Mouse (Mus musculus) gastrocnemius, postnatal 14 days (tissue): ENCODE measurements around the gene E130218I03Rik. TPM values are rescaled to one million over a fixed set of nuclear protein-coding genes. Genes with fewer than 3 reads are reported as not detected.

Source experiments
- DNase-seq: peaks from one replicate; pipeline ENCODE4 v3.0.0; 2021; ENCODE audit warnings: mixed read lengths
- intact Hi-C: fragments of 180-260 bp; cut with DNase I; formaldehyde crosslinking; loops from one replicate; pipeline ENCODE4 v1.15.1; 2025; ENCODE audit warnings: low total_unique reads
- total RNA-seq, 2 experiments: library from RNA; stranded (reverse); gene quantifications; 2 replicates each; pipeline ENCODE4 v1.2.3; 2021

Gene E130218I03Rik
- total RNA-seq, 2 experiments from 2014 or later = not detected

GRCm38 (mm10) chr4:134272731-134273416 lies 29.4 kb downstream of the E130218I03Rik start:
- intact Hi-C loops = no loop called here
- DNase-seq = no peak

- intact Hi-C loops = no loop called here
These were observed 30.2 kb downstream of the E130218I03Rik start for GRCm38 (mm10) chr4:134273417-134274345.

GRCm38 (mm10) chr4:134284942-134285341 lies 41.5 kb downstream of the E130218I03Rik start:
- no peak for DNase-seq
- intact Hi-C loops = loop anchor here (5.0 kb wide), 1 partner anchor 98 kb away; the partner anchor contains the start of gene Cep85

More at GRCm38 (mm10) chr4:134273417-134274345, 30.2 kb downstream of the E130218I03Rik start:
- DNase-seq = no peak

GRCm38 (mm10) chr4:134286226-134287167 lies 43.0 kb downstream of the E130218I03Rik start:
- DNase-seq = peak; percentile 33
- intact Hi-C loops = no loop called here

GRCm38 (mm10) chr4:134287168-134287564 lies 43.7 kb downstream of the E130218I03Rik start:
- DNase-seq = peak; percentile 97
- intact Hi-C loops = no loop called here

GRCm38 (mm10) chr4:134287575-134288025 lies 44.1 kb downstream of the E130218I03Rik start, which contains the start of gene Pdik1l:
Gene Pdik1l (minus strand): TSS chr4:134287895.
- peak; percentile 72 for DNase-seq

GRCm38 (mm10) chr4:134288397-134289256 lies 45.2 kb downstream of the E130218I03Rik start:
- no peak for DNase-seq
- intact Hi-C loops = no loop called here

More at GRCm38 (mm10) chr4:134287575-134288025, 44.1 kb downstream of the E130218I03Rik start, which contains the start of gene Pdik1l:
- intact Hi-C loops = no loop called here

- intact Hi-C loops = loop anchor here (5.0 kb wide), 1 partner anchor 40 kb away; the partner anchor contains the start of gene Grrp1
- peak; percentile 66 for DNase-seq
These were observed 48.6 kb downstream of the E130218I03Rik start for GRCm38 (mm10) chr4:134292067-134292466.

GRCm38 (mm10) chr4:134293061-134293691 lies 49.7 kb downstream of the E130218I03Rik start:
- intact Hi-C loops = loop anchor here (5.0 kb wide), 1 partner anchor 41 kb away; the partner anchor contains the start of gene Grrp1
- DNase-seq = no peak

- intact Hi-C loops = loop anchor here (5.0 kb wide), 1 partner anchor 41 kb away; the partner anchor contains the start of gene Grrp1
- DNase-seq = no peak
These were observed 50.3 kb downstream of the E130218I03Rik start for GRCm38 (mm10) chr4:134293692-134294163.

Other genes with a start within 250 kb of the E130218I03Rik start
- gene Dhdds, start 242.7 kb upstream of the E130218I03Rik start, total RNA-seq = 10 to 100 TPM; 11.3 to 13.0 TPM
- 1 to 10 TPM; 1.9 to 3.0 TPM for gene Lin28a, start 224.8 kb upstream of the E130218I03Rik start, total RNA-seq
- not detected for gene Zfp683, start 189.8 kb upstream of the E130218I03Rik start, total RNA-seq
- not detected for gene Crybg2, start 182.8 kb upstream of the E130218I03Rik start, total RNA-seq
- 1 to 10 TPM in 1 of 2 experiments, under 1 TPM in 1; 0.51 to 1.7 TPM for gene Cd52, start 148.6 kb upstream of the E130218I03Rik start, total RNA-seq
- gene Ubxn11, start 141.1 kb upstream of the E130218I03Rik start, total RNA-seq = 1 to 10 TPM in 1 of 2 experiments, under 1 TPM in 1; 0.70 to 1.2 TPM
- gene Sh3bgrl3, start 114.9 kb upstream of the E130218I03Rik start, total RNA-seq = 10 to 100 TPM; 30.4 to 37.5 TPM
- 10 to 100 TPM; 31.9 to 49.8 TPM for gene Cep85, start 56.5 kb upstream of the E130218I03Rik start, total RNA-seq
- gene Gm7534, start 40.7 kb upstream of the E130218I03Rik start, total RNA-seq = not detected
- under 1 TPM; 0.16 to 0.23 TPM for gene Catsper4, start 16.3 kb upstream of the E130218I03Rik start, total RNA-seq
- gene Cnksr1, start 5.3 kb upstream of the E130218I03Rik start, total RNA-seq = 1 to 10 TPM; 7.5 to 8.9 TPM
- 1 to 10 TPM; 4.1 to 4.7 TPM for gene Zfp593, start 1.9 kb downstream of the E130218I03Rik start, total RNA-seq
- gene Gm30191, start 3.3 kb downstream of the E130218I03Rik start, total RNA-seq = not detected
- gene Grrp1, start 10.4 kb downstream of the E130218I03Rik start, total RNA-seq = 1 to 10 TPM; 5.9 to 6.0 TPM
- gene Pdik1l, start 44.2 kb downstream of the E130218I03Rik start, total RNA-seq = 1 to 10 TPM; 4.8 to 5.3 TPM
- gene Trim63, start 71.5 kb downstream of the E130218I03Rik start, total RNA-seq = 100 to 1,000 TPM; 103 to 224 TPM
- gene Slc30a2, start 99.5 kb downstream of the E130218I03Rik start, total RNA-seq = 1 to 10 TPM in 1 of 2 experiments, under 1 TPM in 1; 0.47 to 6.3 TPM
- 10 to 100 TPM; 36.3 to 37.2 TPM for gene Extl1, start 140.2 kb downstream of the E130218I03Rik start, total RNA-seq
- 1 to 10 TPM; 3.2 to 3.4 TPM for gene Pafah2, start 152.7 kb downstream of the E130218I03Rik start, total RNA-seq
- gene Stmn1, start 224.7 kb downstream of the E130218I03Rik start, total RNA-seq = 10 to 100 TPM; 29.4 to 37.7 TPM